Mouse (Mus musculus): Measurements from ENCODE around the gene Parp3. TPM values are rescaled to one million over a fixed set of nuclear protein-coding genes. Genes with fewer than 3 reads are reported as not detected.

The Parp3 gene
- polyA plus RNA-seq, 1 experiment from 2014 or later, result 0.98 TPM

- peak overlapping the region; percentile 73 for H3K4me3 ChIP-seq (ENCODE audit: low read depth, low read length)
- H3K4me2 ChIP-seq (ENCODE audit: low read depth), result peak overlapping the region; percentile 92
- no peak for DNase-seq (ENCODE audit: low spot score)
- H3K9me3 ChIP-seq (ENCODE audit: control insufficient read depth, low read length), result no peaks in the 10 kb centered on the region
- WGBS, result 84% methylated on average over 9 of the region's 9 CpGs
- H3K27me3 ChIP-seq (ENCODE audit: control insufficient read depth, insufficient read depth, low read length), result no peaks in the 10 kb centered on the region
- H3K9ac ChIP-seq (ENCODE audit: low read length), result peak overlapping the region; percentile 75
- peaks cover 12% of the 10 kb centered on the region for H3K4me1 ChIP-seq (ENCODE audit: control insufficient read depth, insufficient read depth, low read length)
- no peak for ATAC-seq (ENCODE audit: insufficient read depth, low FRiP score, low TSS enrichment)
- no peaks in the 10 kb centered on the region for H3K36me3 ChIP-seq (ENCODE audit: control insufficient read depth, insufficient read depth, low read length)
- H3K27ac ChIP-seq (ENCODE audit: low read depth, low read length), result no peak overlapping the region
Measured at GRCm38 (mm10) chr9:106478101-106478500, 1.4 kb upstream of the Parp3 start.

GRCm38 (mm10) chr9:106477649-106478048, 900 bp upstream of the Parp3 start:
- Histone ChIP-seq H3K27ac (ENCODE audit: low read depth, low read length) (no peak overlapping the region), H3K4me2 (ENCODE audit: low read depth) (peak overlapping the region; percentile 92), H3K9me3 (ENCODE audit: control insufficient read depth, low read length) (no peaks in the 10 kb centered on the region), H3K4me3 (ENCODE audit: low read depth, low read length) (peak overlapping the region; percentile 73), H3K9ac (ENCODE audit: low read length) (peak overlapping the region; percentile 75), H3K36me3 (ENCODE audit: control insufficient read depth, insufficient read depth, low read length) (no peaks in the 10 kb centered on the region), H3K4me1 (ENCODE audit: control insufficient read depth, insufficient read depth, low read length) (peaks cover 12% of the 10 kb centered on the region), H3K27me3 (ENCODE audit: control insufficient read depth, insufficient read depth, low read length) (no peaks in the 10 kb centered on the region)
- ATAC-seq (ENCODE audit: insufficient read depth, low FRiP score, low TSS enrichment) (no peak), DNase-seq (ENCODE audit: low spot score) (no peak)
- 4% methylated on average over 16 of the region's 16 CpGs for WGBS

- DNase-seq (ENCODE audit: low spot score) (no peak), ATAC-seq (ENCODE audit: insufficient read depth, low FRiP score, low TSS enrichment) (peak; percentile 42; the same call in 1 of the 2 replicates)
- 41% methylated on average over 16 of the region's 16 CpGs for WGBS
- Histone ChIP-seq H3K9ac (ENCODE audit: low read length) (peak overlapping the region; percentile 12; the same call in 1 of the 2 replicates), H3K9me3 (ENCODE audit: control insufficient read depth, low read length) (no peaks in the 10 kb centered on the region), H3K27ac (ENCODE audit: low read depth, low read length) (no peak overlapping the region), H3K36me3 (ENCODE audit: control insufficient read depth, insufficient read depth, low read length) (no peaks in the 10 kb centered on the region), H3K27me3 (ENCODE audit: control insufficient read depth, insufficient read depth, low read length) (no peaks in the 10 kb centered on the region), H3K4me2 (ENCODE audit: low read depth) (peak overlapping the region; percentile 3; the same call in 1 of the 2 replicates), H3K4me3 (ENCODE audit: low read depth, low read length) (no peak overlapping the region), H3K4me1 (ENCODE audit: control insufficient read depth, insufficient read depth, low read length) (peaks cover 17% of the 10 kb centered on the region)
Measured at GRCm38 (mm10) chr9:106476002-106476923, 486 bp downstream of the Parp3 start.

GRCm38 (mm10) chr9:106475663-106476001, 1.1 kb downstream of the Parp3 start, which contains the start of gene Rrp9:
Gene Rrp9 (plus strand): TSS chr9:106475963.
- no peak within 1 kb of the TSS for H3K4me3 ChIP-seq (ENCODE audit: low read depth, low read length)
- peak within 1 kb of the TSS; percentile 12; the same call in 1 of the 2 replicates for H3K9ac ChIP-seq (ENCODE audit: low read length)
- DNase-seq (ENCODE audit: low spot score), result no peak
- peaks cover 17% of the 10 kb centered on the region for H3K4me1 ChIP-seq (ENCODE audit: control insufficient read depth, insufficient read depth, low read length)
- 89% methylated on average over 10 of the region's 10 CpGs for WGBS
- H3K36me3 ChIP-seq (ENCODE audit: control insufficient read depth, insufficient read depth, low read length), result no peaks in the 10 kb centered on the region
- no peak for ATAC-seq (ENCODE audit: insufficient read depth, low FRiP score, low TSS enrichment)
- no peaks in the 10 kb centered on the region for H3K9me3 ChIP-seq (ENCODE audit: control insufficient read depth, low read length)
- H3K4me2 ChIP-seq (ENCODE audit: low read depth), result peak within 1 kb of the TSS; percentile 3; the same call in 1 of the 2 replicates
- H3K27ac ChIP-seq (ENCODE audit: low read depth, low read length), result no peak within 1 kb of the TSS
- H3K27me3 ChIP-seq (ENCODE audit: control insufficient read depth, insufficient read depth, low read length), result no peaks in the 10 kb centered on the region

- Histone ChIP-seq H3K9ac (ENCODE audit: low read length) (no peak overlapping the region), H3K36me3 (ENCODE audit: control insufficient read depth, insufficient read depth, low read length) (no peaks in the 10 kb centered on the region), H3K9me3 (ENCODE audit: control insufficient read depth, low read length) (no peaks in the 10 kb centered on the region), H3K27ac (ENCODE audit: low read depth, low read length) (no peak overlapping the region), H3K27me3 (ENCODE audit: control insufficient read depth, insufficient read depth, low read length) (no peaks in the 10 kb centered on the region), H3K4me1 (ENCODE audit: control insufficient read depth, insufficient read depth, low read length) (peaks cover 17% of the 10 kb centered on the region), H3K4me3 (ENCODE audit: low read depth, low read length) (no peak overlapping the region), H3K4me2 (ENCODE audit: low read depth) (no peak overlapping the region)
- DNase-seq (ENCODE audit: low spot score) (no peak), ATAC-seq (ENCODE audit: insufficient read depth, low FRiP score, low TSS enrichment) (no peak)
- 64% methylated on average over 7 of the region's 7 CpGs for WGBS
Measured at GRCm38 (mm10) chr9:106475046-106475445, 1.7 kb downstream of the Parp3 start.

GRCm38 (mm10) chr9:106474456-106474855, 2.3 kb downstream of the Parp3 start:
- no peak overlapping the region for H3K27ac ChIP-seq (ENCODE audit: low read depth, low read length)
- no peaks in the 10 kb centered on the region for H3K27me3 ChIP-seq (ENCODE audit: control insufficient read depth, insufficient read depth, low read length)
- DNase-seq (ENCODE audit: low spot score) (peak; percentile 77), ATAC-seq (ENCODE audit: insufficient read depth, low FRiP score, low TSS enrichment) (no peak)
- no peak overlapping the region for H3K4me2 ChIP-seq (ENCODE audit: low read depth)
- peaks cover 17% of the 10 kb centered on the region for H3K4me1 ChIP-seq (ENCODE audit: control insufficient read depth, insufficient read depth, low read length)
- H3K4me3 ChIP-seq (ENCODE audit: low read depth, low read length), result no peak overlapping the region
- peak overlapping the region; percentile 24; the same call in 1 of the 2 replicates for H3K9ac ChIP-seq (ENCODE audit: low read length)
- H3K9me3 ChIP-seq (ENCODE audit: control insufficient read depth, low read length), result no peaks in the 10 kb centered on the region
- 2% methylated on average over 6 of the region's 6 CpGs for WGBS
- H3K36me3 ChIP-seq (ENCODE audit: control insufficient read depth, insufficient read depth, low read length), result no peaks in the 10 kb centered on the region

- no peak overlapping the region for H3K9ac ChIP-seq (ENCODE audit: low read length)
- 80% methylated on average over 5 of the region's 5 CpGs for WGBS
- no peaks in the 10 kb centered on the region for H3K36me3 ChIP-seq (ENCODE audit: control insufficient read depth, insufficient read depth, low read length)
- no peak for ATAC-seq (ENCODE audit: insufficient read depth, low FRiP score, low TSS enrichment)
- H3K4me3 ChIP-seq (ENCODE audit: low read depth, low read length), result no peak overlapping the region
- peaks cover 17% of the 10 kb centered on the region for H3K4me1 ChIP-seq (ENCODE audit: control insufficient read depth, insufficient read depth, low read length)
- no peak overlapping the region for H3K4me2 ChIP-seq (ENCODE audit: low read depth)
- H3K27me3 ChIP-seq (ENCODE audit: control insufficient read depth, insufficient read depth, low read length), result no peaks in the 10 kb centered on the region
- no peak overlapping the region for H3K27ac ChIP-seq (ENCODE audit: low read depth, low read length)
- peak; percentile 9 for DNase-seq (ENCODE audit: low spot score)
- no peaks in the 10 kb centered on the region for H3K9me3 ChIP-seq (ENCODE audit: control insufficient read depth, low read length)
Measured at GRCm38 (mm10) chr9:106473753-106474105, 3.0 kb downstream of the Parp3 start.

- no peak overlapping the region for H3K27ac ChIP-seq (ENCODE audit: low read depth, low read length)
- H3K4me2 ChIP-seq (ENCODE audit: low read depth), result no peak overlapping the region
- ATAC-seq (ENCODE audit: insufficient read depth, low FRiP score, low TSS enrichment) (no peak), DNase-seq (ENCODE audit: low spot score) (no peak)
- no peak overlapping the region for H3K9ac ChIP-seq (ENCODE audit: low read length)
- peaks cover 16% of the 10 kb centered on the region for H3K4me1 ChIP-seq (ENCODE audit: control insufficient read depth, insufficient read depth, low read length)
- 90% methylated on average over 16 of the region's 16 CpGs for WGBS
- H3K4me3 ChIP-seq (ENCODE audit: low read depth, low read length), result no peak overlapping the region
- no peaks in the 10 kb centered on the region for H3K27me3 ChIP-seq (ENCODE audit: control insufficient read depth, insufficient read depth, low read length)
- H3K9me3 ChIP-seq (ENCODE audit: control insufficient read depth, low read length), result no peaks in the 10 kb centered on the region
- no peaks in the 10 kb centered on the region for H3K36me3 ChIP-seq (ENCODE audit: control insufficient read depth, insufficient read depth, low read length)
Measured at GRCm38 (mm10) chr9:106473081-106473752, 3.5 kb downstream of the Parp3 start.
